Mouse (Mus musculus): Measurements from ENCODE around the gene Pbx1.

DNA sequence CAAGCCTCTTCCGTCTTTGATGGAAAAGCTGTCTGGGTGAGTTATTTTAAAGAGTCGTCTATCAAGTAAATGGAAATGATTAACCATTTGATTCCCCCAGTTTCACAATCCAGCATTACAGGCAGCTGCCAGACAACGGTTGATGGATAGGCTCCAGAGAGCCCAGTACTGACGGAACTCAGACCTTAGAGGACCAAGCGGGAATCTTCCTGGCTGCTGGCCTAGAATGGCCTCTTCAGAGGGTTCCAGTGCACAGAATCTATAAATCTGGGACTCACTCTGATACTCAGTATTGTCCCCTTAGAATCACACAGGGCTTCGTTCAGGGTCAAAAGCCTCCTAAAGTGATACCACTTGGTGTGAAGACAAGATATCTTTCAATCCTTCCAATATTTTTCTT is 216.6 kb downstream of the Pbx1 start:
- TF ChIP-seq POLR2A (IDR thresholded peaks at IDR 0.05; ENCODE audit: insufficient read depth, low read depth, low read length) (no peak), CTCF (IDR thresholded peaks at IDR 0.05; ENCODE audit: insufficient read depth, low read depth, low read length) (no peak)
